Mouse (Mus musculus) lung, embryonic 15.5 days (tissue): Measurements from ENCODE around the gene Adamtsl3. TPM values are rescaled to one million over a fixed set of nuclear protein-coding genes. Genes with fewer than 3 reads are reported as not detected.

ENCODE experiments used
- ATAC-seq: fragments of 200-750 bp; cut with Nextera tagmentation; 2 replicates; pipeline ENCODE4 v1.8.0; 2017; ENCODE audit warnings: moderate number of reproducible peaks, borderline replicate concordance; ENCODE audit not compliant: low FRiP score, low TSS enrichment; ENCODE audit errors: extremely low read depth
- H3K27ac ChIP-seq: fragments of 300-500 bp; sonication (generic); 2 replicates; pipeline ENCODE4 v1.5.1; 2015; ENCODE audit warnings: moderate library complexity, mild to moderate bottlenecking, inconsistent platforms
- H3K27me3 ChIP-seq: fragments of 300-500 bp; sonication (generic); 2 replicates; pipeline ENCODE4 v1.6.1; 2015; ENCODE audit warnings: inconsistent platforms
- H3K36me3 ChIP-seq: fragments of 300-500 bp; sonication (generic); 2 replicates; pipeline ENCODE4 v1.6.1; 2015; ENCODE audit warnings: inconsistent platforms
- H3K4me1 ChIP-seq: fragments of 300-500 bp; sonication (generic); 2 replicates; pipeline ENCODE4 v1.6.1; 2015; ENCODE audit warnings: inconsistent platforms
- H3K4me2 ChIP-seq: fragments of 300-500 bp; sonication (generic); 2 replicates; pipeline ENCODE4 v1.6.1; 2015; ENCODE audit warnings: inconsistent platforms, mild to moderate bottlenecking, moderate library complexity
- H3K4me3 ChIP-seq: fragments of 300-500 bp; sonication (generic); 2 replicates; pipeline ENCODE4 v1.5.1; 2015; ENCODE audit warnings: mild to moderate bottlenecking, inconsistent platforms
- H3K9ac ChIP-seq: fragments of 300-500 bp; sonication (generic); 2 replicates; pipeline ENCODE4 v1.6.1; 2015; ENCODE audit warnings: inconsistent platforms
- H3K9me3 ChIP-seq: fragments of 300-500 bp; sonication (generic); 2 replicates; pipeline ENCODE4 v1.6.1; 2016; ENCODE audit warnings: inconsistent platforms
- WGBS: fragments of 180-500 bp; shearing (Covaris S2); methylation state at CpG from one replicate; pipeline ENCODE4 v1.1.7; 2015; 5-methylcytosine and 5-hydroxymethylcytosine counted together
- polyA plus RNA-seq: library from polyadenylated mRNA; unstranded; fragments of >200 nt; fragmentation: Nextera tagmentation; extraction: Ambion mirVana; gene quantifications from 2 replicates; pipeline ENCODE4 v1.2.1, GENCODE M21; 2015

Gene Adamtsl3
- 1.2 and 2.1 TPM in 2 replicates for polyA plus RNA-seq

DNA sequence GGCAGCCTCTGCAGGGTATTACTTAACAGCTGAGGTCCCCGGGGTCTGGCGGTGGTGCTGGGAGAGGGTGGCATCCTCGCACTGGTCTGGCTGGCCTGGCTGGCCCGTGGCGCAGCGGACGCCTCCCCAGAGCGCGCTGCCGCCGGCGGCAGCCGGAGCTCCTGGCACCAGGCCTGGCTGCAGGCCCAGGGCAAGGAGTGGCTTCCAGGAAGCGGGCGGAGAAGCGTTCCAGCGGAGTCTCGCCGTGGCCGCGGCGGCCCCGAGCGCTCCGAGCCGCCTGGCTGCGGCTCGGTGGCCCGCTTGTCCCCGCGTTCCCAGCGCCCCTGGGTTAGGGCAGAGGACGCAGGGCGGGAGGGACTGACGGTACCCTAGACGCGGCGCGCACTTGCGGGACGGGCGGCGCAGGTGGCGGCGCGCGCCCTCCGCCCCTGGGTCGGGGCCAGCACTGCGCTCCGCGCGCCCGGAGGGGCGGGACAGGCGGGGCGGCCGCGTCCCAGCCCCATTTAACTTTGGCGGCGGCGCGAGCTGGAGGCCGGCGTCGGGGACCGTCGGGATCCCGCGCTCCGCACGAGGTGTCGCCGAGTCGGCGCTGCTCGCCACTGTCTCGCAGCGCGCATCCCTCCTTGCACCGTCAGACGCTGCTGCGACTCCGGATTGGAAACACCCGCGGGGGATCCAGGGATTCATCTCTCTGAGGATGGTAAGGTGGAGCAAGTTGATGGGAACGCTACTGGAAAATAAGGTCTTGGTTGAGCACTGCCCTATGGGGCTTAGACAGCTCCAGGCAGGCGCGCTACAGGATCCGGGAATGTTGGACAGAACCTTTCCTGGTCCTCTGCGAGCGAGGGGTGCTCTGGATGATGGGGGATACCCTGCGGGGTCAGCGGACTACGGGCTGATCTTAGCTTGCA is at the start of gene Adamtsl3:
Adamtsl3 (plus strand) TSS at position 484 of the 911 bp plus-strand sequence.
- under 1% methylated on average over 95 of the region's 95 CpGs for WGBS
- peaks cover 65% of the 10 kb centered on the region for H3K27me3 ChIP-seq
- peak; percentile 50; the same call in 1 of the 2 replicates for ATAC-seq

DNA sequence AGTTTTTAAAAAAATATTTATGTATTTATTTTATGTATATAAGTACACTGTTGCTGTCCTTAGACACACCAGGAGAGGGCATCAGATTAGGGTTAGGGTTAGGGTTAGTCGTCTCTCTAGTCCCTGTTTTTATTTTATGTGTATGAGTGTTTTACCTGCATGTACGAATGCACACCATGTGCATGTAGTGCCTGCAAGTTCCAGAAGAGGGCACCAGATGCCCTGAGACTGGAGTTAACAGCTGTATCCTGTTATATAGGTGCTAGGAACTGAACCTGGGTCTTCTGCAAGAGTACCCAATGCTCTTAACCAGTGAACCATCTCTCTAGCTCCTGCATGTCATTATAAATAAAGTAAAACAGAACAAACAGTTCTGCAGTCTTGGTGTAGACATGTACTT is 48.3 kb upstream of the Adamtsl3 start:
- no peak overlapping the region for H3K4me2 ChIP-seq
- no peak for ATAC-seq
- 89% methylated on average over 2 of the region's 2 CpGs for WGBS
- H3K4me1 ChIP-seq, result no peaks in the 10 kb centered on the region
- no peak overlapping the region for H3K4me3 ChIP-seq
- H3K36me3 ChIP-seq, result no peaks in the 10 kb centered on the region
- no peaks in the 10 kb centered on the region for H3K27me3 ChIP-seq
- H3K9ac ChIP-seq, result no peak overlapping the region
- H3K27ac ChIP-seq, result no peak overlapping the region
- H3K9me3 ChIP-seq, result no peaks in the 10 kb centered on the region

More for the DNA sequence above, at the start of gene Adamtsl3:
- no peak within 1 kb of the TSS for H3K27ac ChIP-seq
- no peaks in the 10 kb centered on the region for H3K36me3 ChIP-seq
- H3K9ac ChIP-seq, result peak within 1 kb of the TSS; percentile 28; the same call in 1 of the 2 replicates
- H3K4me1 ChIP-seq, result peaks cover 17% of the 10 kb centered on the region
- peak within 1 kb of the TSS; percentile 54 for H3K4me3 ChIP-seq
- H3K9me3 ChIP-seq, result no peaks in the 10 kb centered on the region
- peak within 1 kb of the TSS; percentile 94 for H3K4me2 ChIP-seq

DNA sequence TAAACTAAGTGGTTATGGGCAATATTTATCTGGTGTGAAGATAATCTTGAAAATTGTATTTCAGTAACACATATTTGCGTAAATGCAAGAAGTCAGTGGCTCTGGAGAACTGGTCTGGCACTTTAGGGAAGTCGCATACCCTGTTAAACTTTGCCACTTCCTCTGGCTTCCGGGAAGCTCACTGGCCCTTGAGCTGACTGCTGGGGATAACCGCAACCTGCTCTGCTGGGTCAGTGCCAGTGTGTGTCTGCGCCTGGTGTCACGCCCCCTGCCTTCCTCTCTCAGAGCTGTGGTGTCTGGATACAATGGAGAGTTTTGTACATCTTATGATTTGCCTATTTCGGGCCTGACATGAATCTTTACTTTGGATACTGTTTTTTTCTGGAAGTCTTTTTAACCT is 42.1 kb upstream of the Adamtsl3 start:
- 54% methylated on average over 7 of the region's 7 CpGs for WGBS

DNA sequence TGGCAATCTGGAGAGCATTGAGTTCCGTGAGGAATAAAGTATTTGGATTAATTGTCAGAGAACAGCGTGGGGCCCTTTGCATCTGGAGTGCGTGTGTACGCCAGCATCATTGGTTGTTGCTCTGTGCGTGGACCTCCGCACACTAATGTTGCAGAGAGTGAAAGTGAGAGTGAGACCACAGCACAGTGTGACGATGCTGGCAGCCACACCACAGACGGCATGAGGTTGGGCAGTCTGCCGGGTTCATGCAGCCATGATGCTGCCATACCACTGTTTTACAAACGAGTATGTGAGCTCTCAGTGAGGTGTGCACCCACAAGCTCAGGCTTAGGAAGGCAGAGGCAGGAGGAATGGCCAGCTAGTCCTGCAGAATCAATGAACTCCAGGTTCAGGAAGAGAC is 41.4 kb upstream of the Adamtsl3 start:
- H3K4me1 ChIP-seq, result peaks cover 6% of the 10 kb centered on the region
- WGBS, result 71% methylated on average over 10 of the region's 10 CpGs
- H3K9ac ChIP-seq, result no peak overlapping the region
- no peaks in the 10 kb centered on the region for H3K36me3 ChIP-seq
- H3K9me3 ChIP-seq, result no peaks in the 10 kb centered on the region
- no peak overlapping the region for H3K27ac ChIP-seq
- ATAC-seq, result no peak
- H3K27me3 ChIP-seq, result no peaks in the 10 kb centered on the region
- no peak overlapping the region for H3K4me3 ChIP-seq
- no peak overlapping the region for H3K4me2 ChIP-seq

More for the DNA sequence above, 42.1 kb upstream of the Adamtsl3 start:
- Histone ChIP-seq H3K27ac (no peak overlapping the region), H3K36me3 (no peaks in the 10 kb centered on the region), H3K4me3 (no peak overlapping the region), H3K9me3 (no peaks in the 10 kb centered on the region), H3K4me2 (no peak overlapping the region), H3K27me3 (no peaks in the 10 kb centered on the region), H3K9ac (no peak overlapping the region), H3K4me1 (peaks cover 6% of the 10 kb centered on the region)
- no peak for ATAC-seq

DNA sequence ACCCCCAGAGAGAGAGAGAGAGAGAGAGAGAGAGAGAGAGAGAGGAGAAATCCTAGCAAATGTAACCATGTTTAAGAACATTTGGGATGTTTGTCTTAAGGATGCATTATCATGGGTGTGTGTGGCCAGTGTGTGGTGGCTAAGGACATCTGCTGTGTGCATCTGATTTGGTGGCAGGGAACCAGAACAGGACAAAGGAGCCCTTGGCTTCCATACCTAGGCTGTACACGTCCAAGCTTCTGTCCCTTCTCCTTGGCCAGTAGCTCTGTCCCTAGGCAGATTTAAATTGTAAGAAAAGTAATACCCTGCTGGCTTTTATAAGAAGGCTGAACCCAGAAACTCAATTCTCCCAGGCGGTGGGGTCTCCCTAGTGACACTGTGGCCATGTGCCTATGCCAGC is 40.9 kb upstream of the Adamtsl3 start:
- H3K27me3 ChIP-seq, result no peaks in the 10 kb centered on the region
- no peak overlapping the region for H3K27ac ChIP-seq
- no peaks in the 10 kb centered on the region for H3K9me3 ChIP-seq
- H3K4me1 ChIP-seq, result peaks cover 6% of the 10 kb centered on the region
- no peak for ATAC-seq
- no peaks in the 10 kb centered on the region for H3K36me3 ChIP-seq
- WGBS, result 71% methylated on average over 2 of the region's 2 CpGs
- no peak overlapping the region for H3K9ac ChIP-seq
- H3K4me2 ChIP-seq, result no peak overlapping the region
- H3K4me3 ChIP-seq, result no peak overlapping the region

DNA sequence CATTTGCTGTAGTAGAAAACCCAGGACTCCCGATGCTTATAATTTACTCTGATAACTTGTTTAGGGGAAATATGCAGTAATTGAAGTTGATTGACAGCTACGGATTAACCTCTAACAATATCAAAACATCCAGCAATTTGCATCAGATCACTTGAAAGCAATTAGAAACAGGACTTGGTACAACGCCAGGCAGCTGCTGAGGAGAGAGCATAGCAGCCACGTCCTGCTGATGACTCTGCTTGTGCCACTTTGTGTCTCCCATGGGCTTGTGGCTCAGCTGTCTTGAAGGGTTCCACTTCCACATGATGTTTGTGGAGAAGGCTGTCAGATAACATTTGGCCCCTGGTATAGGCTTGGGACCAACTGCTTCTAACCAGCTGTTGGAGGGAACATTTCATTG is 27.1 kb upstream of the Adamtsl3 start:
- Histone ChIP-seq H3K9me3 (no peaks in the 10 kb centered on the region), H3K27me3 (no peaks in the 10 kb centered on the region), H3K9ac (no peak overlapping the region), H3K4me3 (no peak overlapping the region), H3K27ac (no peak overlapping the region), H3K36me3 (no peaks in the 10 kb centered on the region), H3K4me1 (no peaks in the 10 kb centered on the region), H3K4me2 (no peak overlapping the region)
- 68% methylated on average over 4 of the region's 4 CpGs for WGBS
- no peak for ATAC-seq

DNA sequence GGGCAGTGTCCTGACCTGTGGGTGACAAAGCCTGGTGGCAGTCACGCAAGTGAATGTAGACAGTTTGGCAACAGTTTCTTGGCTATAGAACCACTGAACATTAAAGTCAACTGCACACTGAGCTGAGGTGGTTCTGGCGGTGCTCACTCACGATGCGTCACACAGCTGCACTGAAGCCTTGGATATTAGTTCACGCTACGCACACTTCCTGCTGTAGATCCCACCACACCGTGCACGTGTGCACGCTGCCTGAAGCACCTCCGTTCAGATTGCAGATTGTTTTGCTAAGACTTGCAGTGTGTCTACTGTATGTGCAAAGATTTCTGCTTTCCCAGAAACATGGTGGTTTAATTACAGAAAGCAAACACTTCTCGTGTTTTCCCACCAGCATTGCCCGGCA is 17.0 kb upstream of the Adamtsl3 start:
- Histone ChIP-seq H3K4me1 (0 out of 2 replicates have a peak, but pooled peaks cover 3% of the 10 kb centered on the region), H3K9me3 (no peaks in the 10 kb centered on the region), H3K4me3 (no peak overlapping the region), H3K36me3 (no peaks in the 10 kb centered on the region), H3K4me2 (peak overlapping the region; percentile 21; the same call in 1 of the 2 replicates), H3K9ac (no peak overlapping the region), H3K27ac (no peak overlapping the region), H3K27me3 (no peaks in the 10 kb centered on the region)
- no peak for ATAC-seq
- 65% methylated on average over 12 of the region's 12 CpGs for WGBS

DNA sequence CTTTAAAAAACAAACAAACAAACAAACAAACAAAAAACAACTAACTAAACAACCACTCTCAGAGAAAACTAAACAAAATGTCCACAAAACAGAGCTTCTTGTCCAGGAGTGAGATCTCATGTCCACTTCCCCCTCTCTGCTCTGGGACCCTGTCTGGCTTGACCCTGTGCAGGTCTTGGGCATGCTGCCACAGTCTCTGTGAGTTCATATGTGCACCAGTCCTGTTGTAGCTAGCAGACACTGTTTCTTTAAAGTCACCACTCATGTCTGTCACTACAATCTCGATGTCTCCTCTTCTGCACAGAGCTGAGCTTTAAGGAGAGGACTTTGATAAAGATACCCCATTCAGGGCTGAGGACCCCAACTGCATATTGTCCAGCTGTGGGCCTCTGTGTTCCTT is 8.9 kb upstream of the Adamtsl3 start:
- no peak overlapping the region for H3K27ac ChIP-seq
- no peaks in the 10 kb centered on the region for H3K4me1 ChIP-seq
- H3K4me2 ChIP-seq, result no peak overlapping the region
- H3K27me3 ChIP-seq, result no peaks in the 10 kb centered on the region
- H3K4me3 ChIP-seq, result no peak overlapping the region
- no peaks in the 10 kb centered on the region for H3K36me3 ChIP-seq
- no peak for ATAC-seq
- H3K9ac ChIP-seq, result no peak overlapping the region
- 42% methylated on average over 1 of the region's 1 CpGs for WGBS
- no peaks in the 10 kb centered on the region for H3K9me3 ChIP-seq

DNA sequence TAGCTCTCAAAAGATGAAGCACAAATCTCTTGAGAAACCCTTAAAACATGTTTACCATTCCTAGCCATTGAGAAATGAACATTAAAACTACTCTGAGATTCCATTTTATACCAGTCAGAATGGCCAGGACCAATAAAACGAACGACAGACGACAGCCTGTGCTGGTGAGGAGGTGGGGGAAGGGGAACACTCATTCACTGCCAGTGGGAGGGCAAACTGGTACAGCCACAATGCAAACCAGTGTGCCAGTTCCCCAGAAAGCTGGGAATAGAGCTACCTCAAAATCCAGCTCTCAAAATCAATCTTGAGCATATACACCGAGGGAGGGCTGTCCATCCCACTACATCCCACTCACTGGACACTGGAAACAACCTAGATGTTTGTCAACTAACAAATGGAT is 8.3 kb upstream of the Adamtsl3 start:
- WGBS, result 53% methylated on average over 4 of the region's 4 CpGs
- no peaks in the 10 kb centered on the region for H3K36me3 ChIP-seq
- no peaks in the 10 kb centered on the region for H3K4me1 ChIP-seq
- H3K9me3 ChIP-seq, result no peaks in the 10 kb centered on the region
- ATAC-seq, result no peak
- H3K27me3 ChIP-seq, result no peaks in the 10 kb centered on the region; the same call in 1 of the 2 replicates
- no peak overlapping the region for H3K9ac ChIP-seq
- no peak overlapping the region for H3K4me3 ChIP-seq
- no peak overlapping the region for H3K27ac ChIP-seq
- H3K4me2 ChIP-seq, result no peak overlapping the region

DNA sequence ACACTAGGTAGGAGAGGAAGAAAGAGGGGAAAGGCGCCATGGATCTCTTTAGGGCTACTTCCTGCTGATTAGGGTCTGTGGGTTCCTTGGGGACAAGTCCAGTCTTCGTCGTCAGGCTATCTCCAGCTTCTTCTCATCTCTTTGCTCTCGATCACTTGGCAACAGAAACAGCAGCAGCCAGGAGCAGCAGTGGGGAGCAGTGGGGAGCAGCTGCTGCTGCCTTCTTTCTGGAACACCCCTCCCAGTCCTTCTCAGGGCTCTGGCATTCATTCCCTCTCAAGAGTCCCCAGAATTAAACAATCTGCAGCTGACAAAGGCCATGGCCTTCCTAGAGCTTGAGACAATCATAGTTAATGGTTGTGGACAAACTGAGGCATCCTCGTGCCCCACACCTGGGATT is 7.6 kb upstream of the Adamtsl3 start:
- H3K27ac ChIP-seq, result no peak overlapping the region
- no peak overlapping the region for H3K4me2 ChIP-seq
- H3K9ac ChIP-seq, result no peak overlapping the region
- no peaks in the 10 kb centered on the region for H3K4me1 ChIP-seq
- no peak overlapping the region for H3K4me3 ChIP-seq
- WGBS, result 58% methylated on average over 5 of the region's 5 CpGs
- H3K9me3 ChIP-seq, result no peaks in the 10 kb centered on the region
- ATAC-seq, result no peak
- no peaks in the 10 kb centered on the region for H3K36me3 ChIP-seq
- H3K27me3 ChIP-seq, result peaks cover 4% of the 10 kb centered on the region

DNA sequence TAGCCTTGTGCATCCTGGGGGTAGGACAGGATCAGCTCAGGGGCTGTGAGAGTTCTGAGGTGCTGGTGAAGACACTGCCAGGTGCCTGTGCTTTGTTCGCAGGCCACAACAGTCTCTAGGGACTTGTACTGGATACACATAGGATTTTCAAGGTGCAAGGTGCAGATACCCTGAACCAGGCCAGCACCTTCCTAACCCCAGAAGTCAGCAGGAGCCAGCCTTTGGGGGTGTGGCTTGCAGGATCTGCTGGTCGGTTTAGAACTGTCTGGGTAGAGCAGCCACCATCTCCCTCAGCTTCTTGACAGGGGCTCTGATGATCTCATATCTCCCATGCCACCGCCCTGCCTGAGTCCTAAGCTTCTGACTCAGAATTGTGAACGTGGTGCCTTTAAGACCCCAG is 5.7 kb upstream of the Adamtsl3 start:
- H3K4me2 ChIP-seq, result no peak overlapping the region
- no peaks in the 10 kb centered on the region for H3K9me3 ChIP-seq
- no peak for ATAC-seq
- WGBS, result 56% methylated on average over 4 of the region's 4 CpGs
- H3K27ac ChIP-seq, result no peak overlapping the region
- peaks cover 24% of the 10 kb centered on the region for H3K27me3 ChIP-seq
- H3K9ac ChIP-seq, result no peak overlapping the region
- H3K4me1 ChIP-seq, result no peaks in the 10 kb centered on the region
- H3K4me3 ChIP-seq, result no peak overlapping the region
- no peaks in the 10 kb centered on the region for H3K36me3 ChIP-seq

DNA sequence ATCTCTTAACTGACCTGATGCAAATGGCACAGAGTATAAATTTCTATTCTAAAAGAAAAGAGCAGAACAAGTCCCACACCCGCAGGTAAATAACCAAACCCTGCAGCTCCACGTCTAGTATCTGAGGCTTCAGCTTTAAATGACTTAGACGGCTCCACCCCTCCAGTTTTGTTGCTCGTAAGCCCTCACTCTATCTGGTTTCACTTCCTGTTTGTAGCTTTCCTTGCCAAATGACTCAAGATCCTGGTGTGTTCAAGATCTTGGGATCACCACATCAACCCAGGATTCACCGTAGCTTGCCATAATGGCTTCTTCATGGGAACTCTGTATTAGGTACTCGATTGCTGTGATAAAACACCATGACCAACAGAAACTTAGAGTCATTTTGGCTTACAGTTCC is 4.6 kb upstream of the Adamtsl3 start:
- no peak overlapping the region for H3K27ac ChIP-seq
- no peak overlapping the region for H3K9ac ChIP-seq
- ATAC-seq, result no peak
- H3K4me2 ChIP-seq, result no peak overlapping the region
- H3K27me3 ChIP-seq, result peaks cover 34% of the 10 kb centered on the region
- H3K9me3 ChIP-seq, result no peaks in the 10 kb centered on the region
- WGBS, result 58% methylated on average over 6 of the region's 6 CpGs
- no peak overlapping the region for H3K4me3 ChIP-seq
- H3K36me3 ChIP-seq, result no peaks in the 10 kb centered on the region
- peaks cover 9% of the 10 kb centered on the region for H3K4me1 ChIP-seq
